Mouse (Mus musculus): ENCODE results near the gene Abhd5. TPM values are rescaled to one million over a fixed set of nuclear protein-coding genes. Genes with fewer than 3 reads are reported as not detected.

Abhd5 gene
- total and polyA plus RNA-seq, 2 experiments from 2014 or later = 25.5 to 30.3 TPM

- ATAC-seq (no peak), DNase-seq (ENCODE audit: low spot score) (no peak)
- WGBS = 81% methylated on average over 8 of the region's 8 CpGs
- no peaks in the 10 kb centered on the region for H3K4me1 ChIP-seq (ENCODE audit: insufficient read depth, low read length)
- H3K36me3 ChIP-seq (ENCODE audit: insufficient read depth, low read length) = no peaks in the 10 kb centered on the region
- no peak overlapping the region for H3K9ac ChIP-seq (replicated peaks; ENCODE audit: low read length)
- H3K27me3 ChIP-seq (ENCODE audit: insufficient read depth, low read length) = no peaks in the 10 kb centered on the region
- no peaks in the 10 kb centered on the region for H3K9me3 ChIP-seq (ENCODE audit: low read length)
- no peak overlapping the region for H3K27ac ChIP-seq
- H3K4me3 ChIP-seq (ENCODE audit: low read length) = no peak overlapping the region
- no peak overlapping the region for H3K4me2 ChIP-seq (ENCODE audit: low read depth, low read length)
- no peak for TF ChIP-seq CTCF (IDR thresholded peaks at IDR 0.05; ENCODE audit: low read depth)
Measured at GRCm38 (mm10) chr9:122344560-122344959, 6.8 kb upstream of the Abhd5 start.

- 71% methylated on average over 3 of the region's 3 CpGs for WGBS
- H3K4me1 ChIP-seq (ENCODE audit: insufficient read depth, low read length) = no peaks in the 10 kb centered on the region
- DNase-seq (ENCODE audit: low spot score) (no peak), ATAC-seq (no peak)
- no peak overlapping the region for H3K27ac ChIP-seq
- no peaks in the 10 kb centered on the region for H3K36me3 ChIP-seq (ENCODE audit: insufficient read depth, low read length)
- no peaks in the 10 kb centered on the region for H3K27me3 ChIP-seq (ENCODE audit: insufficient read depth, low read length)
- no peak for TF ChIP-seq CTCF (IDR thresholded peaks at IDR 0.05; ENCODE audit: low read depth)
- H3K4me2 ChIP-seq (ENCODE audit: low read depth, low read length) = no peak overlapping the region
- H3K4me3 ChIP-seq (ENCODE audit: low read length) = no peak overlapping the region
- H3K9ac ChIP-seq (replicated peaks; ENCODE audit: low read length) = no peak overlapping the region
- H3K9me3 ChIP-seq (ENCODE audit: low read length) = no peaks in the 10 kb centered on the region
Measured at GRCm38 (mm10) chr9:122345291-122345690, 6.1 kb upstream of the Abhd5 start.

GRCm38 (mm10) chr9:122346059-122346458, 5.3 kb upstream of the Abhd5 start:
- WGBS = 77% methylated on average over 5 of the region's 5 CpGs
- no peaks in the 10 kb centered on the region for H3K36me3 ChIP-seq (ENCODE audit: insufficient read depth, low read length)
- H3K4me2 ChIP-seq (ENCODE audit: low read depth, low read length) = no peak overlapping the region
- no peak for ATAC-seq
- no peaks in the 10 kb centered on the region for H3K27me3 ChIP-seq (ENCODE audit: insufficient read depth, low read length)
- H3K4me3 ChIP-seq (ENCODE audit: low read length) = no peak overlapping the region
- no peaks in the 10 kb centered on the region for H3K4me1 ChIP-seq (ENCODE audit: insufficient read depth, low read length)
- no peak for TF ChIP-seq CTCF (IDR thresholded peaks at IDR 0.05; ENCODE audit: low read depth)
- no peak for DNase-seq (ENCODE audit: low spot score)
- H3K9me3 ChIP-seq (ENCODE audit: low read length) = no peaks in the 10 kb centered on the region
- H3K27ac ChIP-seq = no peak overlapping the region
- H3K9ac ChIP-seq (replicated peaks; ENCODE audit: low read length) = no peak overlapping the region

- H3K4me2 ChIP-seq (ENCODE audit: low read depth, low read length) = no peak overlapping the region
- TF ChIP-seq CTCF (IDR thresholded peaks at IDR 0.05; ENCODE audit: low read depth) = no peak
- H3K9me3 ChIP-seq (ENCODE audit: low read length) = no peaks in the 10 kb centered on the region
- no peak overlapping the region for H3K9ac ChIP-seq (replicated peaks; ENCODE audit: low read length)
- 87% methylated on average over 1 of the region's 1 CpGs for WGBS
- H3K4me1 ChIP-seq (ENCODE audit: insufficient read depth, low read length) = no peaks in the 10 kb centered on the region
- ATAC-seq (no peak), DNase-seq (ENCODE audit: low spot score) (no peak)
- no peak overlapping the region for H3K27ac ChIP-seq
- no peaks in the 10 kb centered on the region for H3K36me3 ChIP-seq (ENCODE audit: insufficient read depth, low read length)
- no peak overlapping the region for H3K4me3 ChIP-seq (ENCODE audit: low read length)
- no peaks in the 10 kb centered on the region for H3K27me3 ChIP-seq (ENCODE audit: insufficient read depth, low read length)
Measured at GRCm38 (mm10) chr9:122347882-122348281, 3.5 kb upstream of the Abhd5 start.

- no peak for TF ChIP-seq CTCF (IDR thresholded peaks at IDR 0.05; ENCODE audit: low read depth)
- H3K27ac ChIP-seq = no peak overlapping the region
- ATAC-seq = no peak
Measured at GRCm38 (mm10) chr9:122349286-122349685, 2.1 kb upstream of the Abhd5 start.

GRCm38 (mm10) chr9:122350396-122351130, 845 bp upstream of the Abhd5 start:
- no peak for TF ChIP-seq CTCF (IDR thresholded peaks at IDR 0.05; ENCODE audit: low read depth)
- DNase-seq (ENCODE audit: low spot score) (no peak), ATAC-seq (no peak)
- peak overlapping the region; percentile 70 for H3K27ac ChIP-seq
- no peaks in the 10 kb centered on the region for H3K4me1 ChIP-seq (ENCODE audit: insufficient read depth, low read length)
- H3K36me3 ChIP-seq (ENCODE audit: insufficient read depth, low read length) = no peaks in the 10 kb centered on the region
- H3K27me3 ChIP-seq (ENCODE audit: insufficient read depth, low read length) = no peaks in the 10 kb centered on the region
- peak overlapping the region; percentile 60 for H3K4me3 ChIP-seq (ENCODE audit: low read length)
- WGBS = 73% methylated on average over 7 of the region's 7 CpGs
- H3K9me3 ChIP-seq (ENCODE audit: low read length) = no peaks in the 10 kb centered on the region
- peak overlapping the region; percentile 58 for H3K4me2 ChIP-seq (ENCODE audit: low read depth, low read length)
- H3K9ac ChIP-seq (replicated peaks; ENCODE audit: low read length) = peak overlapping the region; percentile 70; the same call in 1 of the 2 replicates

More at GRCm38 (mm10) chr9:122349286-122349685, 2.1 kb upstream of the Abhd5 start:
- Histone ChIP-seq H3K27me3 (ENCODE audit: insufficient read depth, low read length) (no peaks in the 10 kb centered on the region), H3K4me3 (ENCODE audit: low read length) (no peak overlapping the region), H3K36me3 (ENCODE audit: insufficient read depth, low read length) (no peaks in the 10 kb centered on the region), H3K4me2 (ENCODE audit: low read depth, low read length) (no peak overlapping the region), H3K9ac (replicated peaks; ENCODE audit: low read length) (no peak overlapping the region), H3K9me3 (ENCODE audit: low read length) (no peaks in the 10 kb centered on the region), H3K4me1 (ENCODE audit: insufficient read depth, low read length) (no peaks in the 10 kb centered on the region)
- DNase-seq (ENCODE audit: low spot score) = no peak
- WGBS = 92% methylated on average over 4 of the region's 4 CpGs

- Histone ChIP-seq H3K4me3 (ENCODE audit: low read length) (peak overlapping the region; percentile 60), H3K36me3 (ENCODE audit: insufficient read depth, low read length) (no peaks in the 10 kb centered on the region), H3K9me3 (ENCODE audit: low read length) (no peaks in the 10 kb centered on the region), H3K4me1 (ENCODE audit: insufficient read depth, low read length) (no peaks in the 10 kb centered on the region), H3K9ac (replicated peaks; ENCODE audit: low read length) (peak overlapping the region; percentile 70), H3K27me3 (ENCODE audit: insufficient read depth, low read length) (no peaks in the 10 kb centered on the region), H3K4me2 (ENCODE audit: low read depth, low read length) (peak overlapping the region; percentile 58), H3K27ac (peak overlapping the region; percentile 70)
- ATAC-seq = no peak
- TF ChIP-seq CTCF (IDR thresholded peaks at IDR 0.05; ENCODE audit: low read depth) = no peak
- DNase-seq (ENCODE audit: low spot score) = no peak
- WGBS = 0% methylated on average over 30 of the region's 30 CpGs
Measured at GRCm38 (mm10) chr9:122352025-122352392, 601 bp downstream of the Abhd5 start.

Measured in hindbrain, postnatal 0 days (tissue).